Mouse (Mus musculus) thymus, adult 2 months (tissue): ENCODE data around the gene Zfp768. TPM values are rescaled to one million over a fixed set of nuclear protein-coding genes. Genes with fewer than 3 reads are reported as not detected.
A peak's percentile ranks its signal among the peaks of the same experiment; 100 is the strongest.
"Not testable (repeated sequence)": the region's sequence is repeated elsewhere in the genome, so short reads cannot be mapped to it uniquely, and the experiment has no call there.

Experiments used
- DNase-seq: peaks from one replicate; pipeline ENCODE4 v3.0.0; 2021
- H3K27ac ChIP-seq: fragments of 200-500 bp; 2 replicates; pipeline ENCODE4 v1.5.1; 2012; ENCODE audit warnings: low read length, control low read depth; ENCODE audit not compliant: control insufficient read depth, insufficient read depth
- H3K27me3 ChIP-seq: fragments of 200-500 bp; 2 replicates; pipeline ENCODE4 v1.6.1; 2012; ENCODE audit warnings: mild to moderate bottlenecking, low read length, moderate library complexity, mixed read lengths; ENCODE audit not compliant: control insufficient read depth, insufficient read depth
- H3K36me3 ChIP-seq: fragments of 200-500 bp; 2 replicates; pipeline ENCODE4 v1.6.1; 2012; ENCODE audit warnings: mild to moderate bottlenecking, low read length, moderate library complexity; ENCODE audit not compliant: control insufficient read depth, insufficient read depth
- H3K4me1 ChIP-seq: fragments of 200-500 bp; replicated peaks from 2 replicates; pipeline ENCODE4 v1.6.1; 2012; ENCODE audit warnings: low read length; ENCODE audit not compliant: control insufficient read depth, insufficient read depth
- H3K4me3 ChIP-seq: fragments of 200-500 bp; 2 replicates; pipeline ENCODE4 v1.5.1; 2012; ENCODE audit warnings: mild to moderate bottlenecking, low read length, control low read depth, moderate library complexity; ENCODE audit not compliant: control insufficient read depth, insufficient read depth
- CTCF ChIP-seq: fragments of 200-500 bp; IDR thresholded peaks from 2 replicates; pipeline ENCODE4 v1.5.1; 2012; ENCODE audit warnings: mild to moderate bottlenecking, control low read depth, low read length, moderate library complexity, borderline replicate concordance; ENCODE audit not compliant: control insufficient read depth, poor library complexity, insufficient read depth; ENCODE audit errors: extremely low read depth
- POLR2A ChIP-seq: fragments of 200-500 bp; IDR thresholded peaks from 2 replicates; pipeline ENCODE4 v1.6.1; 2012; ENCODE audit warnings: mild to moderate bottlenecking, low read length, control low read depth, moderate library complexity; ENCODE audit not compliant: control insufficient read depth, poor library complexity, insufficient read depth; ENCODE audit errors: extremely low read depth
- WGBS: fragments of 180-500 bp; shearing (Covaris S2); methylation state at CpG from one replicate; pipeline ENCODE4 v1.1.7; 2018; 5-methylcytosine and 5-hydroxymethylcytosine counted together
- polyA plus RNA-seq: library from polyadenylated mRNA; depleted of rRNA; stranded (reverse); fragments of >200 nt; gene quantifications from 2 replicates; pipeline ENCODE4 v1.2.3, GENCODE M21; 2012

The Zfp768 gene
- polyA plus RNA-seq, 1 experiment: 11.1 TPM

DNA sequence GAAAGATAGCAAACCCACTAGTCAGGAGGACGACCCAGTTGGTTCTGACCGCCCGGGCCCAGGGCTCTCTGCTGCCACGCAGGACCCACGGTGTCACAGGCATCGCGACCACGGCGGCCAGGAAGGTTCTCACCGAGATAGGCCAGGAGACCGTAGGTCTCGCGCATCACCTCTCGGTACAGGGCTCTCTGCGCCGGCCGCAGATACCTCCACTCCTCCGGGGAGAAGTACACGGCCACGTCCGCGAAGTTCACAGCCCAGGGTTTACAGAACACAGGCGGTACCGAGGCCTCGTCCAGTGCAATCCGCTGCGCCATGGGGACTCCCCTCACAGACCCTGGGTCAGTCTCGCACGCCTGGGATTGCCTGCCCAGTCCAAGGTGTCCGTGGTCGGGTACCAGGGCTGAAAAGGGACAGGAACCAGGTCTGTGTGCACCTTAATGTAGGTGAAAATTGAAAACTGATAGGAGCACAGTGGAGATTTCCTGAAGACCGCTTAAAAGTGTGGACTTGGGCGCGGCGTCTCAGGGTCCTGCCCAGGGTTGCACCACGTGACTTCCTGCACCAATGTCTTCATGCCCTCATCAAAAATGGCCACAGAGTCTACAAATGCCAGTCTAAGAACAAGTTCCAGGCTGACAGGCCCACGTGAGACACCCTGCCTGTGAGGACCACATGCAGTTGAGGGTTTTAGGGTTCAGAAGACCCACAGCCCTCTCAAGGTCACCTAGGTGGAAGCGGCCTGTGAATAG lies 41.4 kb upstream of the Zfp768 start, which contains the start of gene 9130019O22Rik:
Gene 9130019O22Rik, minus strand, starts transcription at position 526 of the 752 bp plus-strand sequence.
- Histone ChIP-seq H3K4me1 (peaks cover 5% of the 10 kb centered on the region), H3K4me3 (peak within 1 kb of the TSS; percentile 93), H3K27ac (no peak within 1 kb of the TSS), H3K27me3 (no peaks in the 10 kb centered on the region), H3K36me3 (no peaks in the 10 kb centered on the region)
- 5% methylated on average over 38 of the region's 38 CpGs for WGBS
- DNase-seq: peak; percentile 92
- no peak for TF ChIP-seq POLR2A
- no peak for TF ChIP-seq CTCF

DNA sequence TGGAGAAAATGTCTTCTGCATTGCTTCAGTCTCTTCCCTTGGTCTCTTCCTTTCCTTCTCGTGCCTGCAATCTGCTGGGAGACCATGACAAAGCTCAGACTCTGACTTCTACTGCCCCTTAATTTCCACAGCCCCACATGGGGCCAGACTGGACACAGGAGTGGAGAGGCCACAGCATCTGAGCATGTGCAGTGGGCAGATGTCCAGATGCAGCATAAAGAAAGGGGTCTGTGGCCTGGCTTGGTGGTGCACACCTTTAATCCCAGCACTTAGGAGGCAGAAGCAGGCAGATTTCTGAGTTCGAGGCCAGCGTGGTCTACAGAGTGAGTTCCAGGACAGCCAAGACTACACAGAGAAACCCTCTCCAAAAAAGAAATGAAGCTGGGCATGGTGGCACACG lies 40.2 kb upstream of the Zfp768 start:
- not testable (repeated sequence) for H3K27ac ChIP-seq, H3K36me3 ChIP-seq, DNase-seq, H3K27me3 ChIP-seq, H3K4me1 ChIP-seq, H3K4me3 ChIP-seq
- WGBS: 94% methylated on average over 4 of the region's 4 CpGs

DNA sequence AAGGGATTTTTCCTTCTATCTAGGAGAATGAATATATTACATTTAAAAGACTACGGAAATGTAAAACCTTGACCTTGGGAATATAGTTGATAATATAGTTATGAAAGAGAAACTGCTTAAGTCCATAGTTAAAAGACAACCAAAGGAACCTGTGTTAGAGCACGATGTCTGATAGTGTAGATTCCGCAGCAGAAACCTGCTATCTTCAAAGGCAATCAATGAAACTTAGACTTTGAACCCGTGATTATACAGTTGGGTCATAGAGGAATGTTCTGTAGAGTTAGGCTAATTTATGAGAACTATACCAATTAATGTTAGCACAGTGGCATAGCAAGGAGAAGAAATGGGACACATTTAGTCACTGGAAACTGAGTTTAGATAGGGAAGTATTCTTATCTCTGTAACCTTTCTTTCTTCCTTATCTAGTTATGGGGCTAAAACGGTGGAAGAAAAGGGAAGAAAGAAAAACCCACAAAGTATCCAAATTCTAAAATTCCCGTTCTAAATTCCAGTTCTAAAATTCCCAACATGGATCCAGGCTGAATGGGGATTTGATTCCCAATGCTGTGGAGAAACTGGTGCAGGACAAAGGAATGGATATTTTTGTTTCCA lies 33.0 kb upstream of the Zfp768 start:
- no peak for TF ChIP-seq CTCF
- Histone ChIP-seq H3K27ac (no peak overlapping the region), H3K27me3 (no peaks in the 10 kb centered on the region), H3K4me1 (peaks cover 8% of the 10 kb centered on the region), H3K36me3 (no peaks in the 10 kb centered on the region), H3K4me3 (no peak overlapping the region)
- no peak for DNase-seq
- 54% methylated on average over 6 of the region's 6 CpGs for WGBS

DNA sequence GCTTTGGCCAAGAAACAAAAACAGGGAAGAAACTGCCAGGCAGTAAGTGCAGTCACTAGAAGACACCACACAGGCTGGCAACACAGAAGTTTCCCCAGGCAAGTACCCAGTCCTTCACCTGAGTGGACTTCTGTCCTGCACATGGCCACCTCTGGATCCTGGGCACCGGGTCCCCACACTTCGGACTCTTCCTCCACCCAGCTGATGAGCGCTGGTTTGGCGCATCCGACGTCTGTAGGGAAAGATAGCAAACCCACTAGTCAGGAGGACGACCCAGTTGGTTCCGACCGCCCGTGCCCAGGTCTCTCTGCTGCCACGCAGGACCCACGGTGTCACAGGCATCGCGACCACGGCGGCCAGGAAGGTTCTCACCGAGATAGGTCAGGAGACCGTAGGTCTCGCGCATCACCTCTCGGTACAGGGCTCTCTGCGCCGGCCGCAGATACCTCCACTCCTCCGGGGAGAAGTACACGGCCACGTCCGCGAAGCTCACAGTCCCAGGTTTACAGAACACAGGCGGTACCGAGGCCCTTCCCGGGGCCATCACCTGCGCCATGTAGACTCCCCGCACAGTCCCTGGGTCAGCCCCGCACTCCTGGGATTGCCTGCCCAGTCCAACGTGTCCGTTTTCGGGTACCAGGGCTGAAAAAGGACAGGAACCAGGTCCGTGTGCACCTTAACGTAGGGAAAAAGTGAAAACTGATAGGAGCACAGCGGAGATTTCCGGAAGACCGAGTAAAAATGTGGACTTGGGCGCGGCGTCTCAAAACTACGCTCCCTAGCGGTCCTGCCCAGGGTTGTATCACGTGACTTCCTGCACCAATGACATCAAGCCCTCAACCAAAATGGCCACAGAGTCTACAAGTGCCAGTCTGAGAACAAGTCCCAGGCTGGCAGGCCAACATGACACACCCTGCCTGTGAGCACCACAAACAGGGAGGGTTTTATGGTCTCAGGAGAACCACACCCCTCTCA lies 30.2 kb upstream of the Zfp768 start, which contains the start of gene Zfp747:
Gene Zfp747, minus strand, starts transcription at position 780 of the 975 bp plus-strand sequence.
- not testable (repeated sequence) for H3K36me3 ChIP-seq, H3K27ac ChIP-seq, H3K4me1 ChIP-seq, H3K27me3 ChIP-seq
- peak; percentile 55; the same call in 1 of the 2 replicates for TF ChIP-seq CTCF
- under 1% methylated on average over 49 of the region's 49 CpGs for WGBS
- H3K4me3 ChIP-seq: peak within 1 kb of the TSS; percentile 99
- DNase-seq: peak; percentile 95

DNA sequence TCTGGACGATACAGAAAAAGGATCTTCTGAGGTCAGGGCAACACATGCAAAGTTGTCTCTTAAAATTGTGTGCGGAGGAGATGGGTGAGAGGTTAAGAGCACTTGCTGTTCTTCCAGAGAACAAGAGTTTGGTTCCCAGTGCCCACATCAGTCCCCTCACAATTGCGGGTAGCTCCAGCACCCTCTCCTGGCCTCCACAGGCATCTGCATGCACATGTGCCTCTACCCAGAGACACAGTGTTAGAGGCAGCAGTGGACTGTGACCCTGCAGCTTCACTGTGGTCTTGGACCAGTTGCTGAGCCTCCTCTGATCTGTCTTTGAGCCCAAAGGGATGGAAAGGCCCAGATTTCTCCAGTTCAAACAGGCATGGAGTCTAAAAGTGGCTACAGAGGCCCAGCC lies 26.5 kb upstream of the Zfp768 start:
- not testable (repeated sequence) for H3K36me3 ChIP-seq, H3K27ac ChIP-seq, H3K27me3 ChIP-seq, H3K4me3 ChIP-seq, H3K4me1 ChIP-seq
- peak; percentile 20 for DNase-seq
- 94% methylated on average over 3 of the region's 3 CpGs for WGBS

DNA sequence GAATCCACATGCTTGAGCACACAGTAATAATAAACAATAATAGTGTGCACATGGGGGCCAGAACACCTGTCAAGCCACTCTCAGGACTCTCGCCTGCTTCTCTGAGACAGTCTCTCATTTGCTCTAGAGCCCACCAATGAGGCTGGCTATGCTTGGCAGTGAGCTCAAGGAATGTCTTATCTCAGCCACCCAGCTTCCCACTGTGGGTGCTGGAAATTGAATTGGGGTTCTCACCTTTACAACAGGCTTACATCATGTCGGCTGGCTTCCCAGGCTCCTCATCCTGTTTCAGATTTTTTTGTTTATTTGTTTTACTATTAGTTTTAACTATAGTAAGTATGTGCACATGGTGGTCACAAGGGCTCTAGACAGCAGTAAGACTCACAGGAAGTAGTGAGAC lies 25.8 kb upstream of the Zfp768 start:
- no peak for TF ChIP-seq POLR2A
- TF ChIP-seq CTCF: no peak
- H3K27me3 ChIP-seq: no peaks in the 10 kb centered on the region
- H3K27ac ChIP-seq: no peak overlapping the region
- peaks cover 8% of the 10 kb centered on the region for H3K4me1 ChIP-seq
- WGBS: 93% methylated on average over 2 of the region's 2 CpGs
- no peak for DNase-seq
- no peaks in the 10 kb centered on the region for H3K36me3 ChIP-seq
- no peak overlapping the region for H3K4me3 ChIP-seq
